Comparison of ENCODE assay signal across 8 mouse cellular contexts in the genomic region with DNA sequence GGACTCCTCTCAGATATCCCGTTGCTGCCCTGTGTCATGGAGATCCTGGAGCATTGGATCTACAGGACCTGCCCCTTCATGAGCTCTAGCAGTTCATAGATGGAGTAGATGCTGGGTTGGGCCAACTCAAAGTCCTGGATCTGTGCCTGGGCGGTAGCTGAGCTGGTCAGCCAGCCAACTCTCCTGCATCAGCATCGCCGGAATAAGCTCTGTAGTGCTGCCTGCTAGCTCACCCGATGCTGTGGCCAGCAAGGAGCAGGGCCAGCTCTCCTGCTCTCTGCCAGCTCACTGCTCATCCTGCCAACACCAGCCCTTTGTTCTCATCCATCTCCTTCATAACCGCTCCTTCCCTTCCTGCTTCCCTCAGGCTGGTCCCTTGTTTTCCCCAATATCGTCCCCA. TPM values are rescaled to one million over a fixed set of nuclear protein-coding genes. Genes with fewer than 3 reads are reported as not detected.
DNase-seq lines count a peak whose midpoint lies in the region.

No protein-coding gene starts in this region.

- peak; percentile 20 for DNase-seq in adrenal gland, postnatal 10 days
- no peak for DNase-seq in adrenal gland, adult 18-20 months (ENCODE audit: low spot score in 2 of 2)
- peak; percentile 78 for DNase-seq in 3134 (ENCODE audit: extremely low read depth, insufficient read length, low spot score)
- DNase-seq in frontal cortex, postnatal 25 days (ENCODE audit: low spot score in 2 of 2) = peak; percentile 6
- DNase-seq in layer of hippocampus, postnatal 14 days (ENCODE audit: low spot score in 2 of 2) = peak; percentile 49 to 73
- DNase-seq in right cerebral cortex, postnatal 14 days = peak; percentile 15
- no peak for DNase-seq in spleen, postnatal 4 days (ENCODE audit: low spot score in 2 of 2)
- DNase-seq in testis, postnatal 10 days (ENCODE audit: low spot score) = no peak

RNA-seq across cellular contexts. Expression of a gene that starts 51.4 kb away (rescaled TPM):
- total RNA-seq in adrenal gland, postnatal 10 days (2021) = 10 to 100 TPM; 35.3 to 39.3 TPM
- 10 to 100 TPM; 38.6 to 43.1 TPM for total RNA-seq in adrenal gland, adult 18-20 months (2021)
- total RNA-seq in layer of hippocampus, postnatal 14 days (2021) = 10 to 100 TPM; 50.5 to 54.2 TPM

Comparison
In these comparisons a context has a peak if more than half of its experiments do, and no peak if none do; other contexts are left out.
1. DNase-seq: peak in adrenal gland, postnatal 10 days (single experiment), 3134 (single experiment), frontal cortex, postnatal 25 days (2 of 2), layer of hippocampus, postnatal 14 days (2 of 2) and right cerebral cortex, postnatal 14 days (single experiment); none in adrenal gland, adult 18-20 months (0 of 2), spleen, postnatal 4 days (0 of 2) and testis, postnatal 10 days (single experiment).